Comparison of ENCODE assay signal across 9 mouse cellular contexts in the genomic region with DNA sequence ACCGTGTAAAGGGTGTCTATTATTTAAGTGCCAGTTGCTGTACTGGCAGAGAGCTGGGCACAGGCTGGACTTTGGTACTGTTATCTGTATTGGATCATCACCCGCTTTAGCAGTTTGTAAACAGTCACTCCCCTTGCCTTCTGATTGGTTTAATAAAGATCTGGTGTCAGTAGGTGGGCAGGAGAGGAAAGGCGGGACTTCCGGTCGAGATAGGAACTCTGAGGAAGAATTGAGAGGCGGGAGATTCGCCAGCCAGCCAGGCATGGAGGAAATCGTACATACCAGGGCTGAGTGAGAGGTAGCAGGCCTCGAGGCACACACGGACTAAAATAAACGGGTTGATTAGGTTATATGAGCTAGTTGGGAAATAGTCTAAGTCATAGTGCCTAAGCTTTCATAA. TPM values are rescaled to one million over a fixed set of nuclear protein-coding genes. Genes with fewer than 3 reads are reported as not detected.
DNase-seq lines count a peak whose midpoint lies in the region; ATAC-seq lines count a peak whose summit lies in the region.
"Had no signal": no experiment of that assay in that cellular context is flagged by ENCODE, and none has a peak within 500 bp of the region (broad histone marks: within the 10 kb centered on the region; RNA-seq: fewer than 3 reads in every experiment).

No protein-coding gene starts in this region.

- no peak overlapping the region for H3K9ac ChIP-seq in heart, embryonic 12.5 days

- no peaks in the 10 kb centered on the region for H3K27me3 ChIP-seq in heart, embryonic 12.5 days (replicated peaks)

- H3K36me3 ChIP-seq in heart, embryonic 12.5 days: no peaks in the 10 kb centered on the region

- 28% methylated on average over 11 of the region's 11 CpGs for WGBS in heart, embryonic 12.5 days

- H3K4me1 ChIP-seq in heart, embryonic 12.5 days (replicated peaks): no peaks in the 10 kb centered on the region; the same call in 1 of the 2 replicates

- DNase-seq in layer of hippocampus, adult 9-10 months (ENCODE audit: low spot score): peak; percentile 18
- DNase-seq in layer of hippocampus, postnatal 36 days: no peak
- peak; percentile 93 for DNase-seq in ZHBTc4 (ENCODE audit: low read depth, low spot score)
- peak; percentile 60 to 78 for DNase-seq in kidney, postnatal 4 days
- peak; percentile 40 to 42 for DNase-seq in natural killer cell, adult 2 months (ENCODE audit: low spot score in 2 of 2)
- no peak for DNase-seq in frontal cortex, adult 2 months (ENCODE audit: extremely low spot score in 1 of 2, low spot score in 1 of 2)
- DNase-seq in layer of hippocampus, postnatal 25 days (ENCODE audit: extremely low spot score in 1 of 2, low spot score in 1 of 2): no peak

- peak; percentile 55; the same call in 1 of the 2 replicates for ATAC-seq in heart, embryonic 12.5 days (ENCODE audit: insufficient number of reproducible peaks, low FRiP score)

- peak overlapping the region; percentile 30; the same call in 1 of the 2 replicates for H3K4me2 ChIP-seq in heart, embryonic 12.5 days

- H3K27ac ChIP-seq in heart, embryonic 12.5 days (ENCODE audit: poor library complexity, severe bottlenecking): no peak overlapping the region

- peaks cover 3% of the 10 kb centered on the region; the same call in 1 of the 2 replicates for H3K9me3 ChIP-seq in heart, embryonic 12.5 days (replicated peaks)

- H3K4me3 ChIP-seq in heart, embryonic 12.5 days: no peak overlapping the region

RNA-seq across cellular contexts. Expression of a gene that starts 7.7 kb away (rescaled TPM):
- total RNA-seq in layer of hippocampus, postnatal 36 days (2021): 100 to 1,000 TPM; 234 to 241 TPM
- polyA plus RNA-seq in heart, embryonic 12.5 days (2016; fragmentation: Nextera tagmentation; extraction: Ambion mirVana): 459 and 468 TPM in 2 replicates
- 265 and 295 TPM in 2 replicates for polyA plus RNA-seq in frontal cortex, adult 2 months (2012; rRNA removed)
- 100 to 1,000 TPM; 229 to 234 TPM for total RNA-seq in layer of hippocampus, postnatal 25 days (2021)

RNA-seq across cellular contexts. Expression of a gene that starts 16.1 kb away (rescaled TPM):
- not detected for total RNA-seq in layer of hippocampus, postnatal 36 days (2021)
- not detected in 2 replicates for polyA plus RNA-seq in heart, embryonic 12.5 days (2016; fragmentation: Nextera tagmentation; extraction: Ambion mirVana)
- polyA plus RNA-seq in frontal cortex, adult 2 months (2012; rRNA removed): not detected in 2 replicates
- total RNA-seq in layer of hippocampus, postnatal 25 days (2021): not detected
- total RNA-seq: left cerebral cortex, postnatal 10 days had no signal

RNA-seq across cellular contexts. Expression of a gene that starts 26.0 kb away (rescaled TPM):
- total RNA-seq in layer of hippocampus, postnatal 36 days (2021): 1 to 10 TPM; 6.2 to 7.7 TPM
- 0.18 and 0.42 TPM in 2 replicates for polyA plus RNA-seq in heart, embryonic 12.5 days (2016; fragmentation: Nextera tagmentation; extraction: Ambion mirVana)
- 12.5 and 18.6 TPM in 2 replicates for polyA plus RNA-seq in frontal cortex, adult 2 months (2012; rRNA removed)
- 1 to 10 TPM; 6.6 to 8.9 TPM for total RNA-seq in layer of hippocampus, postnatal 25 days (2021)

RNA-seq across cellular contexts. Expression of a gene that starts 26.3 kb away (rescaled TPM):
- total RNA-seq in layer of hippocampus, postnatal 36 days (2021): not detected
- not detected in 2 replicates for polyA plus RNA-seq in heart, embryonic 12.5 days (2016; fragmentation: Nextera tagmentation; extraction: Ambion mirVana)
- not detected in 2 replicates for polyA plus RNA-seq in frontal cortex, adult 2 months (2012; rRNA removed)
- total RNA-seq in layer of hippocampus, postnatal 25 days (2021): not detected
- total RNA-seq: left cerebral cortex, postnatal 10 days had no signal

RNA-seq across cellular contexts. Expression of a gene that starts 36.3 kb away (rescaled TPM):
- not detected for total RNA-seq in layer of hippocampus, postnatal 36 days (2021)
- not detected in 2 replicates for polyA plus RNA-seq in heart, embryonic 12.5 days (2016; fragmentation: Nextera tagmentation; extraction: Ambion mirVana)
- polyA plus RNA-seq in frontal cortex, adult 2 months (2012; rRNA removed): not detected in 2 replicates
- total RNA-seq in layer of hippocampus, postnatal 25 days (2021): not detected
- total RNA-seq: left cerebral cortex, postnatal 10 days had no signal

Comparison
In these comparisons a context has a peak if more than half of its experiments do, and no peak if none do; other contexts are left out.
1. DNase-seq: peak in layer of hippocampus, adult 9-10 months (single experiment), ZHBTc4 (single experiment), kidney, postnatal 4 days (2 of 2) and natural killer cell, adult 2 months (2 of 2); none in layer of hippocampus, postnatal 36 days (0 of 2), frontal cortex, adult 2 months (0 of 2) and layer of hippocampus, postnatal 25 days (0 of 2).